9 mouse cellular contexts compared by ENCODE assay signal in genomic region chr5:117096716-117097115, GRCm38 (mm10). TPM values are rescaled to one million over a fixed set of nuclear protein-coding genes. Genes with fewer than 3 reads are reported as not detected.
DNase-seq lines count a peak whose midpoint lies in the region; ATAC-seq and TF ChIP-seq lines count a peak whose summit lies in the region.
"Had no signal": no experiment of that assay in that cellular context is flagged by ENCODE, and none has a peak within 500 bp of the region (broad histone marks: within the 10 kb centered on the region; RNA-seq: fewer than 3 reads in every experiment).

No protein-coding gene starts in this region.

- TF ChIP-seq POLR2A in small intestine, adult 2 months (IDR thresholded peaks at IDR 0.05; ENCODE audit: low read depth, low read length): no peak

- no peaks in the 10 kb centered on the region for H3K4me1 ChIP-seq in forebrain, postnatal 0 days (ENCODE audit: insufficient read depth)
- H3K4me1 ChIP-seq in forebrain, embryonic 16.5 days (replicated peaks; ENCODE audit: control insufficient read depth, insufficient read depth, low read length): no peaks in the 10 kb centered on the region
- H3K4me1 ChIP-seq in liver, postnatal 0 days (ENCODE audit: insufficient read depth): no peaks in the 10 kb centered on the region
- H3K4me1 ChIP-seq in small intestine, adult 2 months (ENCODE audit: control insufficient read depth, insufficient read depth, insufficient read length, low read length): no peaks in the 10 kb centered on the region

- H3K27me3 ChIP-seq in forebrain, postnatal 0 days (ENCODE audit: insufficient read depth, low read length): no peaks in the 10 kb centered on the region
- no peaks in the 10 kb centered on the region for H3K27me3 ChIP-seq in forebrain, embryonic 16.5 days (replicated peaks; ENCODE audit: control insufficient read depth, insufficient read depth, low read length)
- no peaks in the 10 kb centered on the region for H3K27me3 ChIP-seq in liver, postnatal 0 days (ENCODE audit: insufficient read depth, low read length)
- no peaks in the 10 kb centered on the region for H3K27me3 ChIP-seq in small intestine, adult 2 months (ENCODE audit: control insufficient read depth, insufficient read depth, low read length)
- H3K27me3 ChIP-seq: heart, embryonic 13.5 days had no signal

- no peak overlapping the region for H3K27ac ChIP-seq in forebrain, postnatal 0 days (ENCODE audit: low read depth, low read length)
- H3K27ac ChIP-seq in forebrain, embryonic 16.5 days (ENCODE audit: low read length): no peak overlapping the region
- no peak overlapping the region for H3K27ac ChIP-seq in liver, postnatal 0 days (ENCODE audit: low read depth)
- H3K27ac ChIP-seq in small intestine, adult 2 months (ENCODE audit: insufficient read depth, low read depth, low read length): no peak overlapping the region
- H3K27ac ChIP-seq: heart, embryonic 13.5 days had no signal

- peaks cover 53% of the 10 kb centered on the region for H3K36me3 ChIP-seq in forebrain, postnatal 0 days (ENCODE audit: insufficient read depth)
- H3K36me3 ChIP-seq in forebrain, embryonic 16.5 days (ENCODE audit: control insufficient read depth, insufficient read depth): peaks cover 27% of the 10 kb centered on the region
- H3K36me3 ChIP-seq in liver, postnatal 0 days (replicated peaks; ENCODE audit: insufficient read depth, low read length): peaks cover 63% of the 10 kb centered on the region
- H3K36me3 ChIP-seq in small intestine, adult 2 months (ENCODE audit: control insufficient read depth, insufficient read depth, low read length): peaks cover 64% of the 10 kb centered on the region

- no peak overlapping the region for H3K9ac ChIP-seq in forebrain, postnatal 0 days
- no peak overlapping the region for H3K9ac ChIP-seq in forebrain, embryonic 16.5 days (replicated peaks; ENCODE audit: low read depth, low read length)
- H3K9ac ChIP-seq in liver, postnatal 0 days (replicated peaks): no peak overlapping the region
- H3K9ac ChIP-seq: heart, embryonic 13.5 days had no signal

- peak; percentile 78 for DNase-seq in forebrain, postnatal 0 days
- DNase-seq in right cerebral cortex, adult 2 months (ENCODE audit: low spot score in 2 of 2): peak; percentile 53 to 70
- no peak for DNase-seq in right cerebral cortex, adult 18-20 months
- peak; percentile 40 for DNase-seq in c-Kit-positive CD71-positive TER-119-negative erythroid progenitor cells, embryonic 14.5 days (ENCODE audit: low read depth)
- peak; percentile 62 for DNase-seq in heart, postnatal 14 days
- peak; percentile 52 for DNase-seq in liver, postnatal 0 days

- ATAC-seq in forebrain, postnatal 0 days: no peak
- ATAC-seq in forebrain, embryonic 16.5 days: no peak
- no peak for ATAC-seq in liver, postnatal 0 days

- 54% methylated on average over 3 of the region's 3 CpGs for WGBS in forebrain, postnatal 0 days
- WGBS in forebrain, embryonic 16.5 days: 57% methylated on average over 3 of the region's 3 CpGs
- 31% methylated on average over 3 of the region's 3 CpGs for WGBS in liver, postnatal 0 days (ENCODE audit: insufficient replicate concordance)
- 17% methylated on average over 3 of the region's 3 CpGs for WGBS in small intestine, adult 2 months

- no peak overlapping the region for H3K4me3 ChIP-seq in forebrain, postnatal 0 days (ENCODE audit: low read depth, low read length)
- H3K4me3 ChIP-seq in forebrain, embryonic 16.5 days (replicated peaks; ENCODE audit: low read length): no peak overlapping the region
- no peak overlapping the region for H3K4me3 ChIP-seq in liver, postnatal 0 days (ENCODE audit: low read depth, low read length)
- H3K4me3 ChIP-seq in small intestine, adult 2 months (ENCODE audit: low read depth, low read length): no peak overlapping the region
- H3K4me3 ChIP-seq: heart, embryonic 13.5 days had no signal

- H3K4me2 ChIP-seq in forebrain, postnatal 0 days (ENCODE audit: low read depth): no peak overlapping the region
- H3K4me2 ChIP-seq in forebrain, embryonic 16.5 days (ENCODE audit: low read length): no peak overlapping the region
- H3K4me2 ChIP-seq in liver, postnatal 0 days (ENCODE audit: low read depth, low read length): no peak overlapping the region
- H3K4me2 ChIP-seq: heart, embryonic 13.5 days had no signal

- peak; percentile 89 for TF ChIP-seq CTCF in forebrain, postnatal 0 days (IDR thresholded peaks at IDR 0.05; ENCODE audit: low read depth)
- TF ChIP-seq CTCF in liver, postnatal 0 days (IDR thresholded peaks at IDR 0.05; ENCODE audit: low read depth): peak; percentile 81
- peak; percentile 61; the same call in 1 of the 2 replicates for TF ChIP-seq CTCF in small intestine, adult 2 months (IDR thresholded peaks at IDR 0.05; ENCODE audit: extremely low read depth, insufficient read length, insufficient replicate concordance, low read depth, low read length)

- H3K9me3 ChIP-seq in forebrain, postnatal 0 days (ENCODE audit: low read length): no peaks in the 10 kb centered on the region
- H3K9me3 ChIP-seq in forebrain, embryonic 16.5 days (ENCODE audit: control insufficient read depth, low read length): no peaks in the 10 kb centered on the region
- H3K9me3 ChIP-seq in liver, postnatal 0 days (ENCODE audit: low read length): no peaks in the 10 kb centered on the region
- H3K9me3 ChIP-seq: heart, embryonic 13.5 days had no signal

- no peak for TF ChIP-seq EP300 in liver, postnatal 0 days (IDR thresholded peaks at IDR 0.05; ENCODE audit: low read depth)

- intact Hi-C loops in heart, postnatal 14 days (cut with DNase I): loop anchor here (10.0 kb wide), 1 partner anchor 972 kb away; no protein-coding TSS in a partner anchor

RNA-seq across cellular contexts. Expression of gene Suds3, which starts 19.2 kb away (rescaled TPM):
- total RNA-seq in forebrain, postnatal 0 days (2014; rRNA removed): 83.5 and 95.9 TPM in 2 replicates
- 75.9 and 76.4 TPM in 2 replicates for polyA plus RNA-seq in forebrain, postnatal 0 days (2015; fragmentation: Nextera tagmentation; extraction: Ambion mirVana)
- 83.0 and 93.0 TPM in 2 replicates for polyA plus RNA-seq in forebrain, embryonic 16.5 days (2015; fragmentation: Nextera tagmentation; extraction: Ambion mirVana)
- 10 to 100 TPM; 66.6 to 73.7 TPM for total RNA-seq in heart, postnatal 14 days (2021)
- polyA plus RNA-seq in liver, postnatal 0 days (2015; fragmentation: Nextera tagmentation; extraction: Ambion mirVana): 30.5 and 33.4 TPM in 2 replicates
- polyA plus RNA-seq in small intestine, adult 2 months (2012; rRNA removed): 51.1 and 114 TPM in 2 replicates

RNA-seq across cellular contexts. Expression of gene Taok3, which starts 23.2 kb away (rescaled TPM):
- 37.2 TPM in 2 replicates for total RNA-seq in forebrain, postnatal 0 days (2014; rRNA removed)
- polyA plus RNA-seq in forebrain, postnatal 0 days (2015; fragmentation: Nextera tagmentation; extraction: Ambion mirVana): 40.8 and 57.6 TPM in 2 replicates
- 58.1 and 58.2 TPM in 2 replicates for polyA plus RNA-seq in forebrain, embryonic 16.5 days (2015; fragmentation: Nextera tagmentation; extraction: Ambion mirVana)
- total RNA-seq in heart, postnatal 14 days (2021): 1 to 10 TPM; 9.0 to 9.3 TPM
- 40.5 and 41.9 TPM in 2 replicates for polyA plus RNA-seq in liver, postnatal 0 days (2015; fragmentation: Nextera tagmentation; extraction: Ambion mirVana)
- 10.7 and 32.0 TPM in 2 replicates for polyA plus RNA-seq in small intestine, adult 2 months (2012; rRNA removed)
